Mouse (Mus musculus): ENCODE data around the gene Pfkfb4. TPM values are rescaled to one million over a fixed set of nuclear protein-coding genes. Genes with fewer than 3 reads are reported as not detected.

The Pfkfb4 gene
- polyA plus RNA-seq, 1 experiment from 2014 or later, result 7.4 TPM

DNA sequence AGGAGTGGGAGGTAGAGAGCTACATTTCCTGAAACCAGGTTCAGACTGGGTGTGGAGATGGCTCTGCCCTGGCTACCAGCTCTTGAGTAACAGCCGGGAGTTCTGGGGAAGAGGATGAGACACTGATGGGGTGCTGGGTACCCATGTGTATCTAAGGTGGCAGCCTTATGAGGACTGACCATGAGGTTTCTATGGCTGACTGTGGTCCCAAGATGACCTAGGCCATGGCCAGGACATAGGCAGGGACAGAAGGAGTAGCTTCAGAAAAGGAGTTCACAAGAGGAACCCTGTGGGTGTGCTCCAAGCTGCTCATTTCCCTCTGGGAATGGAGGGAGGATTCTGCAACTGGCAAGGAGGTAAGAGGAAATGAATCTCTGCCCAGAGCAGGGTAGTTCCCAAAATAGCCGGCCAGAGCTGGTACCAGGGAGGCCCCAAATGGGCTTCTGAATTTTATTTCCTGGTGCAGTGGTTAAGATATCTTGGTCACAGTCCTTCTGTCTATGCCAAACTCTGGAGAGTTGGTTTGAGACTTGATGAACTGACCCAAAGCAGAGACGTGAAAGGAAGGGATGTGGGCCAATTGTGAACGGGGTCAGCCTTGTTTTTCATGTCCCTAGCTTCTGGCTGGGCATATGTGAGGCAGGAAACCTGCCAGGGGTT is 1.6 kb upstream of the Pfkfb4 start:
- Histone ChIP-seq H3K27me3 (replicated peaks; ENCODE audit: control insufficient read depth, insufficient read depth, low read length) (no peaks in the 10 kb centered on the region), H3K4me1 (ENCODE audit: control insufficient read depth, insufficient read depth, low read length) (peaks cover 17% of the 10 kb centered on the region), H3K4me2 (ENCODE audit: low read depth, low read length) (0 out of 2 replicates have a peak overlapping the region, but pooled peaks have one; percentile 89), H3K36me3 (ENCODE audit: control insufficient read depth, insufficient read depth, low read length) (no peaks in the 10 kb centered on the region), H3K27ac (replicated peaks; ENCODE audit: low read depth, low read length) (peak overlapping the region; percentile 93), H3K9ac (ENCODE audit: low read depth, low read length) (no peak overlapping the region), H3K4me3 (ENCODE audit: low read depth, low read length) (no peak overlapping the region), H3K9me3 (ENCODE audit: control insufficient read depth, low read length) (no peaks in the 10 kb centered on the region)
- no peak for ATAC-seq (ENCODE audit: low read depth)
- no peak for DNase-seq (ENCODE audit: low spot score)
- WGBS, result 62% methylated on average over 4 of the region's 4 CpGs

DNA sequence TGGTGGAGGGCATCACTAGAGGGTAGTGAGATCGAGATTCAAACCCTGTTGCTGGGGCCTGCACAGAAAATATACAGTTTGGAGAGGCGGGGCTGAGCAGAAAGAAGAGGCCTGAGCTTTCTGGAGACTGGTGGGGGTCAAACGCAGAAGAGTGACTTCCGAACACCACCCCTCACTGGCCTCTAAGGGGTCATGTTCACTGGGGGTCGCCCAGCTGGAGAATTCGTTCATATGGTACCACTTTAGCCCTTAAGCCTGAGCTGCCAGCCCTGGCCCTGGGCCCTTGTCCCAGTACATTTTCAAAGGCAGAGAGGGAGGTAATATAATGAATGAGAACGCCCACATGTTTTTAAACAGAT is 1.1 kb upstream of the Pfkfb4 start:
- DNase-seq (ENCODE audit: low spot score), result peak; percentile 39
- H3K4me2 ChIP-seq (ENCODE audit: low read depth, low read length), result peak overlapping the region; percentile 89; the same call in 1 of the 2 replicates
- ATAC-seq (ENCODE audit: low read depth), result no peak
- H3K27ac ChIP-seq (replicated peaks; ENCODE audit: low read depth, low read length), result peak overlapping the region; percentile 93
- 50% methylated on average over 7 of the region's 7 CpGs for WGBS
- no peaks in the 10 kb centered on the region for H3K36me3 ChIP-seq (ENCODE audit: control insufficient read depth, insufficient read depth, low read length)
- H3K4me1 ChIP-seq (ENCODE audit: control insufficient read depth, insufficient read depth, low read length), result peaks cover 22% of the 10 kb centered on the region
- no peaks in the 10 kb centered on the region for H3K9me3 ChIP-seq (ENCODE audit: control insufficient read depth, low read length)
- H3K4me3 ChIP-seq (ENCODE audit: low read depth, low read length), result no peak overlapping the region
- H3K27me3 ChIP-seq (replicated peaks; ENCODE audit: control insufficient read depth, insufficient read depth, low read length), result no peaks in the 10 kb centered on the region
- H3K9ac ChIP-seq (ENCODE audit: low read depth, low read length), result no peak overlapping the region

DNA sequence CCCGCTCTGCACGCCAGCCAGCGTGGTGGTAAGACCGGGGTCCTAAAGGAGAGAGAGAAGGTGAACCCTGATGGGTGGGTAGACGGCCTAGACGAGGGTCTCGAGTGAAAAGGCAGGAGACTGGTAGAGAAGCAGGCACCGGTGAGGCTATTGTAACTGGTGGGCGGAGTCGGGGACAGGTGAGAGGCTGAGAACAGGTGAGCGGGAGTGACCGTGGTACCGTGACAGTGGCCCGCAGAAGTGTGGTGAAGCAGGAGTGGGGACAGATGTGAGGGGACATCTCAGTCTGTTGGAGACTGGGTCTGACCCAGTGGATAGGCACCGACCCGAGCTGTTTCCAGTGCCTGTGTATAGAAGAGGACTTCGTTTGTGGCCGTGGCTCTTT is 499 bp downstream of the Pfkfb4 start:
- H3K4me1 ChIP-seq (ENCODE audit: control insufficient read depth, insufficient read depth, low read length), result peaks cover 23% of the 10 kb centered on the region
- H3K27me3 ChIP-seq (replicated peaks; ENCODE audit: control insufficient read depth, insufficient read depth, low read length), result no peaks in the 10 kb centered on the region
- peak overlapping the region; percentile 63 for H3K4me3 ChIP-seq (ENCODE audit: low read depth, low read length)
- H3K9me3 ChIP-seq (ENCODE audit: control insufficient read depth, low read length), result no peaks in the 10 kb centered on the region
- no peaks in the 10 kb centered on the region for H3K36me3 ChIP-seq (ENCODE audit: control insufficient read depth, insufficient read depth, low read length)
- 7% methylated on average over 18 of the region's 18 CpGs for WGBS
- peak overlapping the region; percentile 49; the same call in 1 of the 2 replicates for H3K27ac ChIP-seq (replicated peaks; ENCODE audit: low read depth, low read length)
- H3K9ac ChIP-seq (ENCODE audit: low read depth, low read length), result peak overlapping the region; percentile 75
- no peak for DNase-seq (ENCODE audit: low spot score)
- peak overlapping the region; percentile 89 for H3K4me2 ChIP-seq (ENCODE audit: low read depth, low read length)
- ATAC-seq (ENCODE audit: low read depth), result peak; percentile 1; the same call in 1 of the 2 replicates

DNA sequence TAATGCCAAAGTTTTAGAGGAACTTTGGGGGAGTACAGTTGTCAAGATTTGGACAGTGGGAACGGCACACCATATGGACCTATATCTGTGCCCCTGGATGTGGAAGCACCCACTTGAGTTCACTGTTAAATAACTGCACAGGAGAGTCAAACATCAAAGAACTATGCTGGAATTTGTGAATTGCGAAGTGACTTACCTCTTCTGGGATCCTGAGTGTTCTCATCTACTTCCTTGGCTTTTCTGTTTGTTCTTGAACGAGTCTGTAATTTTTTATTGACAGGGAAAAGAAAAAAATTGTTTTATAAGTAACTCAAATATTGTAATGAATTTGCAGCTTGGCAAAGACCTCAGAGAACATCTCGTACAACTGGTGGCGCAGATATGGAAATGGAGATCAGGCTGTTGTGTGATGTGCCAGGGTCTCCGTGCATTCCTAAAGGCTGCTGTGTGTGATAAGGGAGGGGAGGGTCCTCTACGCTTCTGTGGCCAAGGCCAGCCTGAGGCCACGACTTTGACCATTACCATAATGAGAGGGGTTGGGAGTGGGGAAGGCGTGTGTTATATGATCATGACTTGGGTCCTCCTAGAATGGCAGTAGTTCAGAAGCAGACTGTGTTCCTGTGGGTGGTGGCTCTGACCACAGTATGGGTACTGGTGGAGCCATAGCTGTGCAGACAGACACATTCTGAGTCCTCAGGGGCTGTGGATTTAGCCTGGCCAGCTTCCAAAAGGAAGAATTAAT is 1.2 kb downstream of the Pfkfb4 start:
- H3K27me3 ChIP-seq (replicated peaks; ENCODE audit: control insufficient read depth, insufficient read depth, low read length), result no peaks in the 10 kb centered on the region
- H3K9ac ChIP-seq (ENCODE audit: low read depth, low read length), result peak overlapping the region; percentile 75; the same call in 1 of the 2 replicates
- ATAC-seq (ENCODE audit: low read depth), result no peak
- no peak overlapping the region for H3K27ac ChIP-seq (replicated peaks; ENCODE audit: low read depth, low read length)
- H3K36me3 ChIP-seq (ENCODE audit: control insufficient read depth, insufficient read depth, low read length), result no peaks in the 10 kb centered on the region
- peak overlapping the region; percentile 63 for H3K4me3 ChIP-seq (ENCODE audit: low read depth, low read length)
- no peaks in the 10 kb centered on the region for H3K9me3 ChIP-seq (ENCODE audit: control insufficient read depth, low read length)
- H3K4me2 ChIP-seq (ENCODE audit: low read depth, low read length), result peak overlapping the region; percentile 89
- H3K4me1 ChIP-seq (ENCODE audit: control insufficient read depth, insufficient read depth, low read length), result peaks cover 23% of the 10 kb centered on the region
- WGBS, result 81% methylated on average over 9 of the region's 9 CpGs
- DNase-seq (ENCODE audit: low spot score), result no peak

DNA sequence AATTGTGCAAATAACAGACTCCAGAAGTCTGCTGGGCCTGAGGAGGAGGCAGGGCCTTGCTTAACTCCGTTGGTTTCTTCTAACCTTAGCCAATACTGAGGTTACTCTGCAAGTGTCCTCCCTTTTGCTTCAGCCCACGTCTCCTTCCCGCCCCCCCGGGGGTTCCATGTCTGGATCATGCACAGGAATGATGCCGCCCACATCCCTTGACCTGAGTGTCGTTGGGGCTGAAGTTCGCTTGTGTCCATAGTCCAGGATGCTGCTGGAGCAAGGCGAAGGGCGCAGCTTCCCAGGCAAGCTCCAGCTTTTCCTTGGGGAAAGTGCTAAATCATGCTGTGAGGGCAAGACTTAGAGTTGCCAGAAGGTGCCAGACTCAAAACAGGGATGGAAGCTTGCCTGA is 4.8 kb downstream of the Pfkfb4 start:
- WGBS, result 74% methylated on average over 9 of the region's 9 CpGs
- H3K27ac ChIP-seq (replicated peaks; ENCODE audit: low read depth, low read length), result no peak overlapping the region
- peaks cover 11% of the 10 kb centered on the region for H3K4me1 ChIP-seq (ENCODE audit: control insufficient read depth, insufficient read depth, low read length)
- ATAC-seq (ENCODE audit: low read depth), result no peak
- H3K9me3 ChIP-seq (ENCODE audit: control insufficient read depth, low read length), result no peaks in the 10 kb centered on the region
- no peak overlapping the region for H3K4me3 ChIP-seq (ENCODE audit: low read depth, low read length)
- no peak overlapping the region for H3K9ac ChIP-seq (ENCODE audit: low read depth, low read length)
- H3K36me3 ChIP-seq (ENCODE audit: control insufficient read depth, insufficient read depth, low read length), result no peaks in the 10 kb centered on the region
- DNase-seq (ENCODE audit: low spot score), result no peak
- no peak overlapping the region for H3K4me2 ChIP-seq (ENCODE audit: low read depth, low read length)
- H3K27me3 ChIP-seq (replicated peaks; ENCODE audit: control insufficient read depth, insufficient read depth, low read length), result no peaks in the 10 kb centered on the region

DNA sequence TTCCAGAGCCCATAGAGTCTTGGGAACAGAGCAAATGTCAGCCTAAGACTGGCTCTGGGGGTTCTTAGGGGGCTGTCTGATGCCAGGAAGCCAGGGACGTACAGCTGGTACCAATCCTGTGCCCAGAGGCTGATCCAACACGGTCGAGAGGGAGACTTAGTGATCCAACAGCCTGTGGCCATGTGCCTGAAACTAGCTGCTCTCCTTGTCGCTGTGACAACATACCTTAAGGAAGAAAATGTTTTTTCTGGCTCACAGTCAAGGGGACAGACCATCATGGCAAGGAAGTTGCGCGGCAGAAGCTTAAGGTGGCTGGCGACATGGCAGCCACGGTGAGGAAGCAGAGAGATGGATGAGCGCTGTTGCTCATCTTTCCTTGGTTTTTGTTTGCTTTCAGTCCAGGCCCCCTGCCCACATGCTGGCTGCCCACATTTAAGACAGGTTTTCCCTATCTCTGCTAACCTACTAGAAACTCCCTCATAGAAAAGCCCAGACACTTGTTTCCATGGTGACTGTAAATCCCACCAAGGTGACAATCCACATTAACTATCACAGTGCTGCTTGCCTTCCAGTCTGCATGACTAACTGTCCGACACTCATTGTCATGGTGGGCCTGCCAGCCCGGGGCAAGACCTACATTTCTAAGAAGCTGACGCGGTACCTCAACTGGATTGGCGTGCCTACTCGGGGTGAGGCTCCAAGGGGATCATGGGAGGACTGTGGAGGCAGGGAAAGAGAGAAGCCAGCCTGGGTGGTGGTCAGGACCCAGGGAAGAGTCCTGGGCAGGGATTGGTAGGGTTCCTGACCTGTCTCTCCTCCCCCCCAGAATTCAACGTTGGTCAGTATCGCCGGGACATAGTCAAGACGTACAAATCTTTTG is 6.9 kb downstream of the Pfkfb4 start:
- H3K4me1 ChIP-seq (ENCODE audit: control insufficient read depth, insufficient read depth, low read length), result 0 out of 2 replicates have a peak, but pooled peaks cover 6% of the 10 kb centered on the region
- no peak for DNase-seq (ENCODE audit: low spot score)
- H3K4me2 ChIP-seq (ENCODE audit: low read depth, low read length), result no peak overlapping the region
- H3K27ac ChIP-seq (replicated peaks; ENCODE audit: low read depth, low read length), result no peak overlapping the region
- no peaks in the 10 kb centered on the region for H3K9me3 ChIP-seq (ENCODE audit: control insufficient read depth, low read length)
- H3K9ac ChIP-seq (ENCODE audit: low read depth, low read length), result no peak overlapping the region
- no peak overlapping the region for H3K4me3 ChIP-seq (ENCODE audit: low read depth, low read length)
- 77% methylated on average over 19 of the region's 19 CpGs for WGBS
- no peaks in the 10 kb centered on the region for H3K27me3 ChIP-seq (replicated peaks; ENCODE audit: control insufficient read depth, insufficient read depth, low read length)
- ATAC-seq (ENCODE audit: low read depth), result no peak
- H3K36me3 ChIP-seq (ENCODE audit: control insufficient read depth, insufficient read depth, low read length), result no peaks in the 10 kb centered on the region

DNA sequence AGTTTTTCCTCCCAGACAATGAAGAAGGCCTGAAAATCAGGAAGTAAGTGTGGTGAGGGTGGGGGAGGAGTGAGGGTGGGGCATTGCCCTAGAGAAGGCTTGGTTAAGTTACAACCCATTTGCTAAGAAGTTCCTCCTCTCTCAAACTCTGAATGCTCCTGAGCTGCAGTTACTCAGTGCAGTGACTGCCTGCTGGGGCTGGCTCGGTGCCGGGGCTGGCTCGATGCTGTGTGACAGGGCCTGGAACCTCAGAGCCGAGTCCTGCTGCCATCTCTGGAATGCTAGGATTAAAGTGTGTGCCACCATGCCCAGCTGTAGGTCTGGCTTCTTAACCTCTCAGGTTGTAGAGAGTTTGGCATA is 7.6 kb downstream of the Pfkfb4 start:
- DNase-seq (ENCODE audit: low spot score), result no peak
- no peaks in the 10 kb centered on the region for H3K27me3 ChIP-seq (replicated peaks; ENCODE audit: control insufficient read depth, insufficient read depth, low read length)
- 0 out of 2 replicates have a peak, but pooled peaks cover 6% of the 10 kb centered on the region for H3K4me1 ChIP-seq (ENCODE audit: control insufficient read depth, insufficient read depth, low read length)
- ATAC-seq (ENCODE audit: low read depth), result no peak
- H3K4me3 ChIP-seq (ENCODE audit: low read depth, low read length), result no peak overlapping the region
- no peak overlapping the region for H3K9ac ChIP-seq (ENCODE audit: low read depth, low read length)
- no peaks in the 10 kb centered on the region for H3K9me3 ChIP-seq (ENCODE audit: control insufficient read depth, low read length)
- 78% methylated on average over 4 of the region's 4 CpGs for WGBS
- no peak overlapping the region for H3K27ac ChIP-seq (replicated peaks; ENCODE audit: low read depth, low read length)
- no peak overlapping the region for H3K4me2 ChIP-seq (ENCODE audit: low read depth, low read length)
- H3K36me3 ChIP-seq (ENCODE audit: control insufficient read depth, insufficient read depth, low read length), result no peaks in the 10 kb centered on the region

DNA sequence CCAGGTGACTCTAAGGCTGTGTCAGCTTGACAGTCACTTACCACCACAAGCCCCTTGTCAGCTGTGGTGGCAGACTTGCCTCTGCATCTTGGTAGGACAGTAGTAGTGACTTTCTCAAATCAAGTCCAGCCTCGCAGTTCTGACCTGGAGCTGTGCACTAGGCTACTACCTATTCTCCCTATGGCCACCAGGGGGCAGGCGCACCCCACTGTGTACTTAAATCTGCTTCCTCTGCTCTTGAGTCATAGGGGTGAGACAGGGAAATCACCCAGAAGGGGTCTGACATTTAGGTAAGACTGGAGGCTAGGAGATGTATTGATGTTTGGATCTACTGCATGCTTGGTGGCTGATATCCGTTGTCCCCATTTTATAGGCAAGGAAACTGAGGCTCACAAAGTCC is 9.1 kb downstream of the Pfkfb4 start:
- H3K4me2 ChIP-seq (ENCODE audit: low read depth, low read length), result no peak overlapping the region
- no peak overlapping the region for H3K27ac ChIP-seq (replicated peaks; ENCODE audit: low read depth, low read length)
- DNase-seq (ENCODE audit: low spot score), result peak; percentile 69
- H3K36me3 ChIP-seq (ENCODE audit: control insufficient read depth, insufficient read depth, low read length), result 0 out of 2 replicates have a peak, but pooled peaks cover 5% of the 10 kb centered on the region
- no peaks in the 10 kb centered on the region for H3K4me1 ChIP-seq (ENCODE audit: control insufficient read depth, insufficient read depth, low read length)
- 8% methylated on average over 3 of the region's 3 CpGs for WGBS
- no peaks in the 10 kb centered on the region for H3K9me3 ChIP-seq (ENCODE audit: control insufficient read depth, low read length)
- no peak overlapping the region for H3K4me3 ChIP-seq (ENCODE audit: low read depth, low read length)
- H3K9ac ChIP-seq (ENCODE audit: low read depth, low read length), result no peak overlapping the region
- peak; percentile 65; the same call in 1 of the 2 replicates for ATAC-seq (ENCODE audit: low read depth)
- H3K27me3 ChIP-seq (replicated peaks; ENCODE audit: control insufficient read depth, insufficient read depth, low read length), result no peaks in the 10 kb centered on the region
